ENCODE assay signal across 8 mouse cellular contexts in the genomic region with DNA sequence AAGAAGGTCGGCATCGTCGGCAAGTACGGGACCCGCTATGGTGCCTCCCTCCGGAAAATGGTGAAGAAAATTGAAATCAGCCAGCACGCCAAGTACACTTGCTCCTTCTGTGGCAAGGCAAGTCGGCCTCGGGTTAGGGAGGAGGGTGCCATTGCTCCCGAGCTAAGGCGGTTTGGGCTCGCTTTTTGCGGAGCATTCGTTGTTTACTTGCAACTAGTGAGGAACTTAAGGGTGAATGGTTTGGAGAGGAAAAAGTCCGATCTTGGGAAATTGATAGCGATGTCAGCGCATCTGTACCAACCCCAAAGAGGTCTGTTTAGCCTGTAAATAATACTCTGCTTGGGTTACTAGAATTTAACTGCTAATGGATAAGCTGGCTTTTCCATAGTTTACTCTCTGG. TPM values are rescaled to one million over a fixed set of nuclear protein-coding genes. Genes with fewer than 3 reads are reported as not detected.
DNase-seq lines count a peak whose midpoint lies in the region; ATAC-seq and TF ChIP-seq lines count a peak whose summit lies in the region.

No protein-coding gene starts in this region.

- TF ChIP-seq POLR2A in kidney, adult 2 months (IDR thresholded peaks at IDR 0.05; ENCODE audit: low read depth, low read length): no peak
- TF ChIP-seq POLR2A in liver, adult 2 months (IDR thresholded peaks at IDR 0.05; ENCODE audit: extremely low read depth, insufficient read depth, low read length): no peak

- H3K4me3 ChIP-seq in kidney, adult 2 months (ENCODE audit: insufficient read depth, low read depth, low read length): peak overlapping the region; percentile 81
- H3K4me3 ChIP-seq in forebrain, embryonic 12.5 days (replicated peaks): peak overlapping the region; percentile 77
- H3K4me3 ChIP-seq in liver, adult 2 months (ENCODE audit: insufficient read depth, low read depth, low read length): peak overlapping the region; percentile 94
- peak overlapping the region; percentile 63 for H3K4me3 ChIP-seq in stomach, embryonic 15.5 days (replicated peaks)

- H3K27me3 ChIP-seq in kidney, adult 2 months (replicated peaks; ENCODE audit: control insufficient read depth, insufficient read depth, low read length): no peaks in the 10 kb centered on the region
- no peaks in the 10 kb centered on the region for H3K27me3 ChIP-seq in forebrain, embryonic 12.5 days
- H3K27me3 ChIP-seq in liver, adult 2 months (ENCODE audit: control insufficient read depth, insufficient read depth, low read length): no peaks in the 10 kb centered on the region
- no peaks in the 10 kb centered on the region for H3K27me3 ChIP-seq in stomach, embryonic 15.5 days (replicated peaks)

- peak; percentile 15; the same call in 1 of the 2 replicates for ATAC-seq in forebrain, embryonic 12.5 days (ENCODE audit: low FRiP score)
- ATAC-seq in stomach, embryonic 15.5 days (ENCODE audit: insufficient read depth, low FRiP score, low read depth): no peak

- TF ChIP-seq CTCF in kidney, adult 2 months (conservative IDR thresholded peaks at IDR 0.05; ENCODE audit: insufficient read depth, insufficient read length, low read depth, low read length): no peak
- no peak for TF ChIP-seq CTCF in liver, adult 2 months (IDR thresholded peaks at IDR 0.05; ENCODE audit: low read depth, low read length)

- H3K27ac ChIP-seq in kidney, adult 2 months (ENCODE audit: insufficient read depth, low read depth, low read length): peak overlapping the region; percentile 14; the same call in 1 of the 2 replicates
- peak overlapping the region; percentile 90 for H3K27ac ChIP-seq in forebrain, embryonic 12.5 days
- H3K27ac ChIP-seq in liver, adult 2 months (replicated peaks; ENCODE audit: insufficient read depth, low read depth, low read length): peak overlapping the region; percentile 62
- peak overlapping the region; percentile 95 for H3K27ac ChIP-seq in stomach, embryonic 15.5 days

- DNase-seq in kidney, adult 2 months: no peak
- DNase-seq in kidney, postnatal 25 days: no peak
- DNase-seq in MN1 (ENCODE audit: low spot score): peak; percentile 35
- DNase-seq in liver, adult 2 months (ENCODE audit: extremely low read depth, low read depth, low spot score): peak; percentile 35
- DNase-seq in spleen, adult 12 weeks (ENCODE audit: low spot score): no peak
- no peak for DNase-seq in kidney, postnatal 14 days

- H3K36me3 ChIP-seq in kidney, adult 2 months (ENCODE audit: control insufficient read depth, insufficient read depth, low read length): peaks cover 11% of the 10 kb centered on the region
- peaks cover 32% of the 10 kb centered on the region for H3K36me3 ChIP-seq in forebrain, embryonic 12.5 days (replicated peaks)
- H3K36me3 ChIP-seq in liver, adult 2 months (ENCODE audit: control insufficient read depth, insufficient read depth, low read length): peaks cover 20% of the 10 kb centered on the region
- peaks cover 12% of the 10 kb centered on the region; the same call in 1 of the 2 replicates for H3K36me3 ChIP-seq in stomach, embryonic 15.5 days

- no peaks in the 10 kb centered on the region for H3K9me3 ChIP-seq in forebrain, embryonic 12.5 days
- no peaks in the 10 kb centered on the region for H3K9me3 ChIP-seq in stomach, embryonic 15.5 days

- H3K79me2 ChIP-seq in liver, adult 2 months (ENCODE audit: control insufficient read depth, insufficient read depth, low read length): 0 out of 2 replicates have a peak, but pooled peaks cover 4% of the 10 kb centered on the region

- H3K4me2 ChIP-seq in forebrain, embryonic 12.5 days: peak overlapping the region; percentile 75
- peak overlapping the region; percentile 80 for H3K4me2 ChIP-seq in stomach, embryonic 15.5 days

- under 1% methylated on average over 17 of the region's 17 CpGs for WGBS in kidney, adult 2 months
- under 1% methylated on average over 17 of the region's 17 CpGs for WGBS in forebrain, embryonic 12.5 days
- 0% methylated on average over 17 of the region's 17 CpGs for WGBS in liver, adult 2 months
- WGBS in stomach, embryonic 15.5 days: under 1% methylated on average over 17 of the region's 17 CpGs

- H3K4me1 ChIP-seq in kidney, adult 2 months (ENCODE audit: control insufficient read depth, insufficient read depth, low read length): no peaks in the 10 kb centered on the region
- H3K4me1 ChIP-seq in forebrain, embryonic 12.5 days: peaks cover 16% of the 10 kb centered on the region
- H3K4me1 ChIP-seq in liver, adult 2 months (ENCODE audit: control insufficient read depth, insufficient read depth, low read length): peaks cover 7% of the 10 kb centered on the region
- H3K4me1 ChIP-seq in stomach, embryonic 15.5 days: peaks cover 5% of the 10 kb centered on the region; the same call in 1 of the 2 replicates

- peak overlapping the region; percentile 87 for H3K9ac ChIP-seq in forebrain, embryonic 12.5 days
- peak overlapping the region; percentile 94 for H3K9ac ChIP-seq in liver, adult 2 months (ENCODE audit: low read depth, low read length)
- H3K9ac ChIP-seq in stomach, embryonic 15.5 days: peak overlapping the region; percentile 76

RNA-seq across cellular contexts. Expression of a gene that starts 0.6 kb away (rescaled TPM):
- 520 and 773 TPM in 2 replicates for polyA plus RNA-seq in kidney, adult 2 months (2012; rRNA removed)
- 1,399 and 1,461 TPM in 2 replicates for polyA plus RNA-seq in forebrain, embryonic 12.5 days (2016; fragmentation: Nextera tagmentation; extraction: Ambion mirVana)
- 394 and 426 TPM in 2 replicates for total RNA-seq in liver, adult 2 months (2014; rRNA removed)
- polyA plus RNA-seq in liver, adult 2 months (2012; rRNA removed): 216 and 237 TPM in 2 replicates
- 1,608 and 1,724 TPM in 2 replicates for polyA plus RNA-seq in stomach, embryonic 15.5 days (2015; fragmentation: Nextera tagmentation; extraction: Ambion mirVana)

RNA-seq across cellular contexts. Expression of a gene that starts 11.3 kb away (rescaled TPM):
- not detected in 2 replicates for polyA plus RNA-seq in kidney, adult 2 months (2012; rRNA removed)
- polyA plus RNA-seq in forebrain, embryonic 12.5 days (2016; fragmentation: Nextera tagmentation; extraction: Ambion mirVana): not detected in 2 replicates
- not detected in 2 replicates for total RNA-seq in liver, adult 2 months (2014; rRNA removed)
- polyA plus RNA-seq in liver, adult 2 months (2012; rRNA removed): not detected in 2 replicates
- polyA plus RNA-seq in stomach, embryonic 15.5 days (2015; fragmentation: Nextera tagmentation; extraction: Ambion mirVana): not detected in 2 replicates

Comparison
In these comparisons a context has a peak if more than half of its experiments do, and no peak if none do; other contexts are left out.
1. DNase-seq: peak in MN1 (single experiment) and liver, adult 2 months (single experiment); none in kidney, adult 2 months (single experiment), kidney, postnatal 25 days (0 of 2), spleen, adult 12 weeks (single experiment) and kidney, postnatal 14 days (single experiment).
2. H3K27ac ChIP-seq: peak in every context shown above with its lines; median percentile 95 in stomach, embryonic 15.5 days; 90 in forebrain, embryonic 12.5 days; 62 in liver, adult 2 months; 14 in kidney, adult 2 months.
3. Peak in every context shown above with its lines, with median percentiles within 50 percentile points of each other: H3K4me3 ChIP-seq and H3K9ac ChIP-seq.